Mouse (Mus musculus) brain, embryonic 14.5 days (tissue): ENCODE results near the gene Gm11114.

Source experiments
- CTCF ChIP-seq: fragments of 200-500 bp; IDR thresholded peaks from 2 replicates; pipeline ENCODE4 v1.5.1; 2012; ENCODE audit warnings: inconsistent platforms, mild to moderate bottlenecking, moderate library complexity, borderline replicate concordance; ENCODE audit not compliant: insufficient read depth, insufficient read length; ENCODE audit errors: extremely low read depth
- POLR2A ChIP-seq: fragments of 200-500 bp; IDR thresholded peaks from 2 replicates; pipeline ENCODE4 v1.6.1; 2012; ENCODE audit warnings: mild to moderate bottlenecking, inconsistent platforms, borderline replicate concordance; ENCODE audit not compliant: poor library complexity, insufficient read depth, insufficient read length, severe bottlenecking; ENCODE audit errors: extremely low read depth

DNA sequence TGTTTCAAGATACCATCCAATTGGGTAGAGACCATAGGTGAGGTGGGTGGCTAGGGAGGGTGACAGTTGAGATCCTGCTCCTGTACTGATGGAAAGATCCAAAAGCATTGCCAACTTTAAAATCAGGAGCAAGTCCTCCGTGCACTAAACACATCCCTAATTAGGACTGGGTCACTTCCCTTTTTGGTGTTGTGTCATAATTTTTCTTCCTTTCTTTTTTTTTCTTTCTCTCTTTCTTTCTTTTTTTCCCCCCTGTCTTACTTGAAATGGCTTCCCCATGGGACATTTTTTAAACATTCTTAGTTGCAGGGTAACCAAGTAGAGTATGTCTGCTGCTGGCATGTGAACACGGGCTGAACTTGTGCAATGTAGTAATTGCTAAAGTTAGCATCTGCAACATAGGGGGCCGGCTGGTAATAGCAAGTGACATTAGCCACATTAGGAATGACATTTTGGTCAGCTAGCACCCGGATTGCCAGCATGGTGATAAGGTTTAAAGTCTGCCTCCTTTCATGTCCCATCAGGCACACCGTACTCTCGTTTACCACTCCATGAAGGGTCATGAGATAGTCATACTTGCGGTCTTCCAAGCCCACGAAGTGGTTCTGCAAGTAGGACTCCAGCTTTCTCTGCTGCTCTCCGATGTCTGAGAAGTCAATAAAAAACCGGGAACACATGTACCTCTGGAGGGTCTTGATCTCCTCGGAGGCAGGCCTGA lies 11.7 kb downstream of the Gm11114 start:
- TF ChIP-seq CTCF (no peak), POLR2A (no peak)
